Mouse (Mus musculus) liver, postnatal 0 days (tissue): ENCODE data around the gene Wwox.

ENCODE experiments used
- CTCF ChIP-seq: sonication (generic); IDR thresholded peaks from 2 replicates; pipeline ENCODE4 v1.5.1; 2016; ENCODE audit warnings: antibody characterized with exemption, low read depth
- EP300 ChIP-seq: IDR thresholded peaks from 2 replicates; pipeline ENCODE4 v1.6.1; 2016; ENCODE audit warnings: antibody characterized with exemption, low read depth, mild to moderate bottlenecking

DNA sequence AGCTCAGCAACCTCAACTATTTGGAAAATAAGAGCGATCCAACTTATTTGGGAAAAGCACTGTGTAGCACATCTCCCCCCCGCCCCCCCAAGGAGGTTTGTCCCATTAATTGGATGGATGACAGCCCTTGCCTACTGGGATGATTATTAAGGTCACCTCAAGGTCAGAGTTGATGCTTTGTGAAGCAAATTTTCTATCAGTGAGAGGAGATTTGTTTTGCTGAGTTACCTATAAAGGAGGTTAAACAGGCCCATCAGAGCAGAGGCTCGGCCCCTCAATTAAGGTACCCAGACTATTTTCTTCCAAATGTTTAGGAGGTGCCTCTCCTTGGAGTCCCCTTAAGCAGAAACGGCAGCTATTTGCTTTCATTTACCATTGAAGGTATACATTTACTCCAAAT is 247.0 kb downstream of the Wwox start:
- TF ChIP-seq CTCF (no peak), EP300 (no peak)
